Mouse (Mus musculus) C2C12 (cell line): ENCODE results near the gene Trp53tg5.
A peak's percentile ranks its signal among the peaks of the same experiment; 100 is the strongest.

Experiments used
- CTCF ChIP-seq: IDR thresholded peaks from one replicate; pipeline ENCODE4 v1.5.1; 2011; ENCODE audit not compliant: control insufficient read depth, insufficient read depth, insufficient read length
- MAX ChIP-seq: IDR thresholded peaks from one replicate; pipeline ENCODE4 v1.6.1; 2011; ENCODE audit warnings: mild to moderate bottlenecking, control low read depth
- MYOG ChIP-seq: IDR thresholded peaks from one replicate; pipeline ENCODE4 v1.6.1; 2011; ENCODE audit not compliant: control insufficient read depth, insufficient read length; ENCODE audit errors: extremely low read depth
- USF1 ChIP-seq: IDR thresholded peaks from one replicate; pipeline ENCODE4 v1.6.1; 2011; ENCODE audit warnings: low read depth, mild to moderate bottlenecking, control low read depth, moderate library complexity

GRCm38 (mm10) chr2:164496847-164497690, 23.5 kb upstream of the Trp53tg5 start, which contains the start of gene Pigt:
- no peak for TF ChIP-seq CTCF
- peak; percentile 58 for TF ChIP-seq MAX
- TF ChIP-seq MYOG, result no peak
- no peak for TF ChIP-seq USF1
